Mouse (Mus musculus) bone marrow, adult 2 months (tissue): ENCODE measurements around the gene Ms4a3. TPM values are rescaled to one million over a fixed set of nuclear protein-coding genes. Genes with fewer than 3 reads are reported as not detected.

Experiments used
- H3K27ac ChIP-seq: fragments of 200-500 bp; 2 replicates; pipeline ENCODE4 v1.5.1; 2012; ENCODE audit warnings: low read depth, mild to moderate bottlenecking, control low read depth, inconsistent platforms, low read length; ENCODE audit not compliant: control insufficient read depth, poor library complexity, insufficient read depth
- H3K4me1 ChIP-seq: fragments of 200-500 bp; 2 replicates; pipeline ENCODE4 v1.6.1; 2011; ENCODE audit warnings: low read length; ENCODE audit not compliant: control insufficient read depth, insufficient read depth
- H3K4me3 ChIP-seq: fragments of 200-500 bp; replicated peaks from 2 replicates; pipeline ENCODE3; 2011; ENCODE audit warnings: mild to moderate bottlenecking, low read depth, low read length, control low read depth; ENCODE audit not compliant: control insufficient read depth
- CTCF ChIP-seq: fragments of 200-500 bp; IDR thresholded peaks from 2 replicates; pipeline ENCODE4 v1.5.1; 2011; ENCODE audit warnings: low read length, control low read depth; ENCODE audit not compliant: control insufficient read depth, insufficient read depth
- POLR2A ChIP-seq: fragments of 200-500 bp; IDR thresholded peaks from 2 replicates; pipeline ENCODE4 v1.6.1; 2011; ENCODE audit warnings: low read depth, mild to moderate bottlenecking, control low read depth, low read length, borderline replicate concordance; ENCODE audit not compliant: control insufficient read depth
- WGBS: fragments of 180-500 bp; shearing (Covaris S2); methylation state at CpG from one replicate; pipeline ENCODE4 v1.1.7; 2018; 5-methylcytosine and 5-hydroxymethylcytosine counted together
- polyA plus RNA-seq: library from polyadenylated mRNA; stranded (reverse); fragments of >200 nt; gene quantifications from 2 replicates; pipeline ENCODE4 v1.2.4, GENCODE M21; 2011; ENCODE audit warnings: low replicate concordance; ENCODE audit not compliant: missing spikeins, insufficient read depth, insufficient read length

Gene Ms4a3
- polyA plus RNA-seq, 1 experiment, result 110 TPM

- no peak overlapping the region for H3K27ac ChIP-seq
- TF ChIP-seq POLR2A (no peak), CTCF (no peak)
- no peak overlapping the region for H3K4me3 ChIP-seq
- 33% methylated on average over 2 of the region's 2 CpGs for WGBS
- no peaks in the 10 kb centered on the region; the same call in 1 of the 2 replicates for H3K4me1 ChIP-seq
Measured at GRCm38 (mm10) chr19:11612293-11612692, 28.4 kb downstream of the Ms4a3 start.

GRCm38 (mm10) chr19:11611541-11611945 lies 29.1 kb downstream of the Ms4a3 start:
- H3K27ac ChIP-seq, result no peak overlapping the region
- no peaks in the 10 kb centered on the region; the same call in 1 of the 2 replicates for H3K4me1 ChIP-seq
- WGBS, result 2% methylated on average over 6 of the region's 6 CpGs
- TF ChIP-seq CTCF (0 out of 2 replicates have a peak, but pooled peaks have one; percentile 21), POLR2A (no peak)
- H3K4me3 ChIP-seq, result no peak overlapping the region

GRCm38 (mm10) chr19:11608172-11608571 lies 32.5 kb downstream of the Ms4a3 start:
- 0% methylated on average over 1 of the region's 1 CpGs for WGBS
- no peaks in the 10 kb centered on the region for H3K4me1 ChIP-seq
- H3K27ac ChIP-seq, result no peak overlapping the region
- TF ChIP-seq CTCF (peak; percentile 37), POLR2A (no peak)
- H3K4me3 ChIP-seq, result no peak overlapping the region

GRCm38 (mm10) chr19:11604603-11605002 lies 36.0 kb downstream of the Ms4a3 start, which contains the start of gene Ms4a6d:
Gene Ms4a6d (minus strand): TSS chr19:11604849.
- no peak for TF ChIP-seq POLR2A
- TF ChIP-seq CTCF, result no peak
- H3K27ac ChIP-seq, result no peak within 1 kb of the TSS
- WGBS, result 29% methylated on average over 2 of the region's 2 CpGs
- no peaks in the 10 kb centered on the region for H3K4me1 ChIP-seq
- no peak within 1 kb of the TSS for H3K4me3 ChIP-seq

GRCm38 (mm10) chr19:11602026-11602425 lies 38.6 kb downstream of the Ms4a3 start:
- H3K4me3 ChIP-seq, result no peak overlapping the region
- no peak overlapping the region for H3K27ac ChIP-seq
- H3K4me1 ChIP-seq, result no peaks in the 10 kb centered on the region
- TF ChIP-seq POLR2A (no peak), CTCF (peak; percentile 67)
- 90% methylated on average over 2 of the region's 2 CpGs for WGBS

GRCm38 (mm10) chr19:11601349-11601748 lies 39.3 kb downstream of the Ms4a3 start:
- Histone ChIP-seq H3K4me3 (no peak overlapping the region), H3K27ac (no peak overlapping the region), H3K4me1 (no peaks in the 10 kb centered on the region)
- TF ChIP-seq CTCF (no peak), POLR2A (no peak)
- WGBS, result 75% methylated on average over 3 of the region's 3 CpGs

GRCm38 (mm10) chr19:11589891-11590449 lies 50.7 kb downstream of the Ms4a3 start:
- WGBS, result 51% methylated on average over 2 of the region's 2 CpGs
- no peak overlapping the region for H3K27ac ChIP-seq
- no peak for TF ChIP-seq POLR2A
- TF ChIP-seq CTCF, result no peak
- H3K4me1 ChIP-seq, result no peaks in the 10 kb centered on the region; the same call in 1 of the 2 replicates
- H3K4me3 ChIP-seq, result no peak overlapping the region

GRCm38 (mm10) chr19:11589205-11589604 lies 51.4 kb downstream of the Ms4a3 start:
- H3K4me1 ChIP-seq, result no peaks in the 10 kb centered on the region; the same call in 1 of the 2 replicates
- H3K4me3 ChIP-seq, result no peak overlapping the region
- H3K27ac ChIP-seq, result no peak overlapping the region
- WGBS, result 22% methylated on average over 4 of the region's 4 CpGs
- TF ChIP-seq POLR2A, result no peak
- no peak for TF ChIP-seq CTCF

Other genes with a start within 250 kb of the Ms4a3 start
- gene Ms4a4c, start 236.1 kb downstream of the Ms4a3 start, polyA plus RNA-seq, result 8.4 and 16.7 TPM in 2 replicates
- gene Ms4a4b, start 197.3 kb downstream of the Ms4a3 start, polyA plus RNA-seq, result 2.3 and 9.6 TPM in 2 replicates
- gene Ms4a6c, start 171.5 kb downstream of the Ms4a3 start, polyA plus RNA-seq, result 9.2 and 36.3 TPM in 2 replicates
- gene Gm8369, start 154.9 kb downstream of the Ms4a3 start, polyA plus RNA-seq, result 2.4 and 11.9 TPM in 2 replicates
- gene Ms4a6b, start 124.3 kb downstream of the Ms4a3 start, polyA plus RNA-seq, result 6.0 and 15.7 TPM in 2 replicates
- 2.0 and 2.8 TPM in 2 replicates for gene Ms4a4d, start 104.0 kb downstream of the Ms4a3 start, polyA plus RNA-seq
- gene Ms4a6d, start 36.0 kb downstream of the Ms4a3 start, polyA plus RNA-seq, result 3.0 and 3.6 TPM in 2 replicates
- 1.3 and 3.6 TPM in 2 replicates for gene Ms4a2, start 17.1 kb downstream of the Ms4a3 start, polyA plus RNA-seq
- not detected in 2 replicates for gene Oosp2, start 19.7 kb upstream of the Ms4a3 start, polyA plus RNA-seq
- not detected in 2 replicates for gene Oosp1, start 50.3 kb upstream of the Ms4a3 start, polyA plus RNA-seq
- gene Oosp3, start 56.2 kb upstream of the Ms4a3 start, polyA plus RNA-seq, result not detected in 2 replicates
- not detected in 2 replicates for gene Gif, start 106.7 kb upstream of the Ms4a3 start, polyA plus RNA-seq
- 17.4 and 17.5 TPM in 2 replicates for gene Mrpl16, start 129.5 kb upstream of the Ms4a3 start, polyA plus RNA-seq
- gene Stx3, start 178.6 kb upstream of the Ms4a3 start, polyA plus RNA-seq, result 4.7 and 7.3 TPM in 2 replicates
- gene Olfr1417, start 198.4 kb upstream of the Ms4a3 start, polyA plus RNA-seq, result not detected in 2 replicates
- gene Olfr1418, start 220.2 kb upstream of the Ms4a3 start, polyA plus RNA-seq, result not detected in 2 replicates
- not detected in 2 replicates for gene Olfr1419, start 234.3 kb upstream of the Ms4a3 start, polyA plus RNA-seq
- not detected in 2 replicates for gene Olfr1420, start 245.7 kb upstream of the Ms4a3 start, polyA plus RNA-seq